Mouse (Mus musculus) gastrocnemius, postnatal 25 days (tissue): Measurements from ENCODE around the gene Rpl3. TPM values are rescaled to one million over a fixed set of nuclear protein-coding genes. Genes with fewer than 3 reads are reported as not detected.

Experiments used
- DNase-seq: peaks from one replicate; pipeline ENCODE4 v3.0.0; 2022
- total RNA-seq, 2 experiments: library from RNA; stranded (reverse); gene quantifications; 1 replicate in 1 of 2; 2 replicates in 1 of 2; pipeline ENCODE4 v1.2.3; 2021

Gene Rpl3
- total RNA-seq, 2 experiments from 2014 or later, result 48.4 to 80.1 TPM

DNA sequence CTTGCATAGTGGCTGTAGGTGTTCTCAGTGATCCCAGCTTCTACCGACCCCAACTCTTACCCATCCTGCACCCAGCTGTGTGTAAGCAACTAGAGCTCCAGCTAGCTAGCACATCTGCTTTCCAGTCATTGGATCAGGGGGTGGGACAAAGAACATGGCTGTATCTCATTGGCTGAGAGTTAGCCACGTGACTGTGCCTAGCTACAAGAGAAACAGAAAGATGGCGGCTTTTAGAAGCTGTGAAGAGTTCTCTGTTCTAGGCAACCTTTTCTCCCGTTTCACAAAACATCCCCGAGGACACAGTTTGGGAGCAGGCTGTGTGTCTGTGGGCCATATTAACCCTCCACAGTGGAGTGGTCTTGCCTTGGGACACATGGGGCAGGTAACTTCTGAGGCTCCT lies 23.6 kb upstream of the Rpl3 start:
- no peak for DNase-seq

DNA sequence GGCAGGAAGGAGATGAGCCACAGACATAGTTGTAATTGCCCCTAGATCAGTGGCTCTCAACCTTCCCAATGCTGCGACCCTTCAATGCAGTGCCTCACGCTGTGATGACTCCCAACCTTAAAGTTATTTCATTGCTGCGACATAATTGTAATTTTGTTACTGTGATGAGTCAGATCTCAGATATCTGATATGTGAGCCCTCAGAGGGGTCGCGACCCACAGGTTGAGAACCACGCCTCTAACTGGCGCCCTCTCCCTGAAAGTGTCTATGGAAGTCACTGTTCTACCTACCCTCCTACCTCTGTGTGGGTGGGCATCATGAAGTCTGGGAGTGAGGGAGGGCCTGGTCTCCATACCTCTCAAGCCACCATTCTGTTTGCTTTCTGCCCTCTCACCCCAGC lies 22.7 kb upstream of the Rpl3 start:
- DNase-seq, result no peak

DNA sequence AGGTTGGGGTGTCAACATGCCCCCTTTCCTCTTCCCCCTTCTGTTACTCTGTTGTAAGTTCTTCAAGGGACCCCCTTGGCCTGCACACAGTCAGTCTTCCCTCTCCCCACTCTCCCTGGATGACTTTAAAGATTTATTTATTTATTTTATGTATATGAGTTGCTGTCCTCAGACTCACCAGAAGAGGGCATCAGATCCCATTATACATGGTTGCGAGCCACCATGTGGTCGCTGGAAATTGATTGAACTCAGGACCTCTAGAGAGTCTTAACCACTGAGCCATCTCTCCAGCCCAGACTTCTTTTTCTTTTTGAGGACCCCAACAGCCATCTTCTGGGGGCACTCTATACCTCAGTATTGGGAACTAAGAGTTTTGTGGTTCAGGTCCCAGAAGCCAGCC lies 20.8 kb upstream of the Rpl3 start:
- DNase-seq, result no peak

DNA sequence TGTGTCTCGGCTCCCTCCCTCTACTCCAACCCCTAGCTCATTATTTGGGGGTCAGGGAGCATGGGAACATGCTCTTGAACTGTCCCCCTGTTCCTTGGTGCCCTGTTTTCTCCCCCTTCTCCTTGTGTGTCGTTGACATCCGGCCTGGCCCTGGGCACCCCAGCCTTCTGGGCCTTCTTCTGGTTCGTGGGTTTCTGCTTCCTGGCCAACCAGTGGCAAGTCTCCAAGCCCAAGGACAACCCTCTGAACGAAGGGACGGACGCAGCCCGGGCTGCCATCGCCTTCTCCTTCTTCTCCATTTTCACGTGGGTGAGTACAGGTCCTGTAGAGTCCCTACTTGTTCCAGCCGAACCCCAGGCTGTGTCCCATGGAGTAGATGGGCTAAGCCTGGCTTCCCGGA lies 19.8 kb upstream of the Rpl3 start:
- DNase-seq, result no peak

DNA sequence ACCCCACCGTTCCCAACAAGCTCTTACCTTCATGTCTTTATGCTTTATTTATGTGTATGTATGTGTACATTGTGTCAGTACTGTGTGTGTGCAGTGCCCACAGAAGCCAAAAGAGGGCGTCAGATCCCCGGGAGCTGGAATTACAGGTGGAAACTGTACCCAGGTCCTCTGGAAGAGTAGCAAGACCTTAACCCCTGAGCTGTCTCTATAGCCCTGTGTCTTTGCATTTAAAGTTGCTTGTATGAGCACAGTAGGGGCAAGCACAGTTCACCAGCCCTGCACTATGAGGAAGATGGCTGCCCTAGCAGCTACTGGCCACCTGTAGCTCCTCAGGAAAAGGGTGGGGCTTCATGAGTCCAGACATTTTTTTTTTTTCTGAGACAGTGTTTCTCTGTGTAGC lies 15.9 kb upstream of the Rpl3 start:
- no peak for DNase-seq

DNA sequence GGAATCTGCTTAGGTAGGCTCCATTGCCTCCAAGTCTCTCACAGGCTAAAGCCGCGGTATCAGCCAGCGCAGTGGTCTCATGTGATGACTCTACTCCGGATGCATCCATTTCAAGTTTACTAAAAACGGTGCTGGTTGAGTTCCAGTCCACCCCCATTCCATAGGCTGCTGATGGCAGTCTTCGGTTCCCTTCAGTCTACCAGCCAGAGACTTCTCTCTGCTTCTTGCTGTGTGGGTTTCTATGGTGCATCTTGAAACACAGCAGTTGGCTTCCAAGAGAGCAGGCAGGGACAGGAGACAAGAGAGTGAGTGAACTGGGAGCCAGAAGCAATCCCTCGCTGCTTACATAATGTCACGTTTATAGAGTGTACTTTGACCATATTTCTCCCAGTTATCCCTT lies 15.5 kb upstream of the Rpl3 start:
- no peak for DNase-seq

DNA sequence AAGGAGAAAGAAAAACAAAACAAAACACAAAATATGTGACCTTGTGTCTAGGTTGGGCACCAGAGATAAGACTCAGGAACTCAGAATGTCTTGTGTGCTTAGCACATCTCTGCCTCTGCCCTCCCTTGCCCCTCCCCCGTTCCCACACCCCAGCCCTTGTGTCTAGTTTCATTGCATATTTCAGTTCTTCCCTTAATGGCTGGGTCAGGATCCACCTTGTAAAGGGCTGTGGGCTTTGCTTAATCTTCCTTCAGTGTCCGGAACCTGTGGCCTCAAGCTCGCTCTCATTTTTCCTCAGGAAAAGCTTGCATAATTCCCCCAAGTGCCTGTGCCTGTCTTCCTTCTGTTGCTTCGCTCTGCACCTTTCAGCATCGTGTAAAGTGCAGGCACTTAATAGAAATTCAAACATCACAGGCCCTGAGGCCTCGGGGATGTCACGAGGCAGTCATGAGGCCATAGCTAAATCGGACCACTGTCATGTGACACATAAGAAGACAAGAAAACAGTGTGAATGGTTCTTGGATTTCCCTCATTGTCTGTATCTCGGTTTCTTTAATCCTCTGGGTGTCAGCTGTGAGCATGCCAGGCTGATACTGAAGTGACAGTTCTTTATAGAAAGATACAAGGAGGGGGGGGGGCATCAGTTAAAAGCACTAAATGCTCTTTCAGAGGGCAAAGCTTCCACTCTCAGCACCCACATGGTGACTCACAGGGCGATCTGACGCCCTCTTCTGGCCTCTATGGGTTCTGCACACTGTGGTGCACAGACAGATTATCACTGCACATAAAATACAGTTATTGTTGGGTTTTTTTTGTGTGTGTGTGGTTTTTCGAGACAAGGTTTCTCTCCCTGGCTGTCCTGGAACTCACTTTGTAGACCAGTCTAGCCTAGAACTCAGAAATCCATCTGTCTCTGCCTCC lies 14.1 kb upstream of the Rpl3 start:
- no peak for DNase-seq

DNA sequence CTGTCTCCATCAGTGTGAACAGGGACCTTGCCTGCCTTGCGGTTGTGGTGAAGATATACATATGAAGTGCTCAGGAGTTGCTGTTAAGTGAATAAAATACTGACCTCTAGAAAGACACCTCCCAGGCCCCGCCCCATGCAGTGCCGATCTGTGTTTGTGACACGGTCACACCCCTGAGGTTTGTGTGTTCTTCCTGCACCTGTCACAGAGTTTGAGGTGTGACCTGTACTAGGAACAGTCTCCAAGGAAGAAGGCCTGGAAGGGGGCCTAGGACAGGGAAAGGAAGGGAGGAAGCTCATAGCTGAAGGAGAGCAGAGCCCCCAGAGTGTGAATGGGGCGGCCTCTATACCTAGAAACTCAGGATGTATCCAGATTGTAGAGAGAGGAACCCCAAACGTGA lies 10.8 kb upstream of the Rpl3 start:
- no peak for DNase-seq

DNA sequence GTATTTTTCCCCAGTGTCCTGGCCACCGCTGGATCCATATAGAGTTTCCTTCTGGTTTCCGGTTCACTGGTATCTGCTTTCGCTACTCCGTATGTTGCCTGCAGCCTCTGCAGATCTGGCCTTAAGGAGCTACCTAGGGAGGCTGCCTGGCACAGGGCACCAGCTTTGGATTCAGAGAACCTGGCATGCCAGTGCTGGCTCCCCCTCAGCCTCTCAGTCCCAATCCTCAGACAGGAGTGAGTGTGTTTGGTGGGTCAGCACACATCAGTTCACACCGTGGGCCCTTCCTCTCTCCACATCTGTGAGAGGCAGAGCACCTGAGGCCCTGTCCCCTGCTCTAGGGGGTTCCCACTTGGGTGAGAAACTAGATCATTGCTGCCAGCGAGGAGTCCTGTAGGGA lies 9.8 kb upstream of the Rpl3 start:
- DNase-seq, result no peak

DNA sequence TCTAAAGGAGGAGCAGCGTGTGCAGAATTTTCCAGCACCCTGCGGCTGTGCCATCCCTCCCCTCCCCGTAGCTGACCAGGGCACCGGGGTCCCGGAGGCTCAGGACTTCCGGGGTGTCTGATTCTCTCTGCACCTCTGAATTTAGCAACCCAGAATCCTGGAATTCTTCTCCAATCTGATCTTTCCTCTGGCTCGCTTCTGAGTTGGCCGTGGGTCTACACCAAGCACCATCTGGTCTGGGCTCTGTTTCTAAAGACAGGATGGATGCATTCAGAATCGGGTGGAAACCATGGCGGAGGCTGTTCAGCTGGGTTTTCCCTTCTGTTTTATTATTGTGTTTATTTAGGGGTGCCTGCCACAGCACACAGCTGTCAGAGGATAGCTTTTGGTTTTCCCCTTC lies 9.2 kb upstream of the Rpl3 start:
- no peak for DNase-seq

DNA sequence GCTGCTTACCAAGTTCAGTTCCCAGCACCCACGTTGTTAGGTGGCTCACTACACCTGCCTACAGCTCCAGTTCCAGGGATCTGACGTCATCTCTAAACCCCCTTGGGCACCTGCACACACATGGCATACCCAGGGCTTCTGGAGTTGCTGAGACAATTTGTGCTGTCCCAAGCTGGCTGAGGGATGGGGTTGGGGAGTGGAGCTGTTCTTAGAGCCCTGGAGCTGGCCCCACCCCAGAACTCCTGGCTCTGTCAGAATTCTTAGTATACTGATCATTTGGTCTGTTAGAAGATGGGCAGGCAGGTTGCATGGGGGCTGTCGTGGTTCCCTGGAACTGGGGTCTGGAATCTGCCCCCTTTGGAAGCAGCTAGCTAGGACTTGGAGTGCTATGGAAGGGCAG lies 8.5 kb upstream of the Rpl3 start:
- no peak for DNase-seq

DNA sequence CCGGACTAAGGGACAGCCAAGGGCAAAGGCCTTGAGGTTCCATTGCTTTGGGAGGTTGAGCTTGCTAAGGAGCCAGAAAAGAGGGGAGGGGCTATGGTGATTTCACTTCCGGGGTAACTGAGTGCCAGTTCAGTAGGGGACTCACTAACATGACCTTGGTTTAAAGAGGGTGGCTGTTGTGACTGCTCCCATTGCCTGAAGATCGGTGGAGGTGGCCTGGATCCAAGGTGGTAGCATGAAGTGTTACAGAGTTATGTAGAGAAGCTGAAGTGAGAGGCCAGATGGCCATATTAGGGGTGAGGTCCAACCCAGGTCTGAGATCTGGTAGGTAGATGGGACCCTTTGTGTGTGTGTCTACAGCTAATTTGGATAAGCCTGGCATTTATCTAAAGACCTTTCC lies 7.8 kb upstream of the Rpl3 start:
- no peak for DNase-seq

DNA sequence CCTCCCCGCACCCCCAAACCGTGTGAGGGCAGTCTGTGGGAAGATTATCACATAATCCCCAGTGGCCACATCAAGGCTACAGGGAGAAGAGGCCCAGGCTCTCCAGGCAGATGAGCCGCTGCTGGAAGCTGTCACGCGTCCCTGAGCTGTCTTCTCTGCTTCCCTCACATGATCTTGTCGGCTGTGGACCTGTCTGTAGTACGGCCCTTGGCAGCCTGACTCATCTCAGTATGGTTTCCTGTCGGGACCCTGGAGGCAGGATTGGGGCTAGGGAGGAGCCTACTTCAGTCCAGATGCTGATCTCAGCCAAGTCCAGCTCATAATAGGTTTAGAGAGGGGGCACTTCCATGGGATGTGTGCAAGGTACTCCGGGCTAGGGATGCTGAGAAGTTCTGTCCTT lies 7.1 kb upstream of the Rpl3 start:
- DNase-seq, result no peak

DNA sequence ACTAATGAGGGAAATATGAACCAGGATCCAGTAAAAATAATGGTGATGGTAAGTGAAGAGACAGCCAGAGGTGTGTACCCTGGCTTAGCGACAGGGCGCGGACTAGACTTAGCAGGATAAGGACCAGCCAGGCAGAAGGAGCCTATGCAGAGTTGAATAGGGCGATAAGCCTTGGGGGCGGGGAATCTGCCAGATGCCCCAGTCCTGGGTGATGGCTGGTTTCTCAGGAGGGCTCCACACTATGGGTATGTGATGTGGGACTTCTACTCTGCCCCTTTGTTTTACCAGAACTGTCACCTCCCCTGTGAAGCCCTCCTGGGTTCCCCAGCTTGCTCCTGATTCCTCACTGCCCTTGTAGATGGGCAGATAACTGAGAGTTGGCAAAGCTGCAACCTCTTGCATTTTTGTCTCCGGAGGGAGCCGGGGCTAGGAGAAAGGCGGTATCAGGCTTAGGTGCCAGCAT lies 6.4 kb upstream of the Rpl3 start:
- DNase-seq, result no peak

DNA sequence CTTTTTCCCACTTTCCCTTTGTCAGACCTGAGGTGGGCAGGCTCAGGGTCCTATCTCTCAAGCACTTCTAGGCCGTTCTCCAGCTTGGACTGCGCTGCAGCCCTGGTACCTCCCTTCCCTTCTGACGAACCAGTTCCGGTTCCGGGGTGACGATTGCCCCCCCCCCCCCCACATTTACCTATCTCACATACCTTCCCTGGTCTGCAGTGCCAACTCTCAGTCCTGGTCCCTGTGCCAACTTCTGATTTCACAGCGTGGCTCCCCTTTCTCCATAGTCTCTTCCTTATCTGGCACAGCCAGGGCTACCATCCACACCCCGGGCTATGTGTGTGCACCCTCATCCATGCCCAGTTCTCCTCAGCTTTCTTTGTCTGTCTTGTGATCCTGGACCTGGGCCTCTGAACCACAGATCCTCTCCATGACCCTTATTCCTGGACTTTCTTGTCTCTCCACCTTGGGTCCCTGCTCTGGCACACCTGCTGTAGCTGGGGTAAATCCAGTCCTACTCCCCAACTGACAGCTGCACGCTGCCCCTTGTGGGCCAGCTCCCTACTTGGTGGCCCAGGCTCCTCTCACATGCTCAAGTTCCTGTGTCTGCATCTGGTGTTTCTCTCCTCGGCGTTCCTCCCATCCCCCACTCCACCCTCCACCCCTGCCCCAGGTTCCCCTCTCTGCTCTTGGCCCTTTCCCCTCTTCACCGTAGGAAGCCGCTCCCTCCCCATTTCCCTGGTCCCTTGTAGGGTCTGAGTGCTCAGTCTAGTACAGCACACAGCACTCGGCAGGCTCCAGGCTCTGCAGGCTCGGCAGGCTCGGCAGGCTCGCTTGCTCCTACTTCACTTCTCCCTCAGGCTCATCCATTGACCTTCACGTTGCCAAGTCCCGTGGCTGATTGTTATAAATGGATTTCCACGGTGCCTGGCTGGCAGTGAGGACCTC lies 5.5 kb upstream of the Rpl3 start:
- peak; percentile 29 for DNase-seq

DNA sequence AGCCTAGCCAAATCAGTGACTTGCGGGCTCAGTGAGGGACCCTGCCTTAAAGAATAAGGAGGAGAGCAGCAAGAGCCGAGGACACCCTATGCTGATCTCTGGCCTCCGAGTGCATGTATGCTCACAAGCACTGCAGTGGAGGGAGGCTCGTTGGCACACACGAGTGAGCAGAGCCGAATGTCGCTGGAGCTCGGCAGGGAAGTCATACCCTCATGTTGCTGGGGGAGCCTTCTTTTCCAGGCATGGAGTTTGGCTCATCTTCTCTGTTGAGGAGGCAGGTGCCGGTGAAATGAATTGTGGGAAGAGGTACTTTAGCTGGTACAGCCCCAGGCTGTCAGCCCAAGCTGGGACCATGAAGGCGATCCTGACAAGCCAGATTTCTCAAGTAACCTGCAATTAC lies 4.7 kb upstream of the Rpl3 start:
- DNase-seq, result no peak

DNA sequence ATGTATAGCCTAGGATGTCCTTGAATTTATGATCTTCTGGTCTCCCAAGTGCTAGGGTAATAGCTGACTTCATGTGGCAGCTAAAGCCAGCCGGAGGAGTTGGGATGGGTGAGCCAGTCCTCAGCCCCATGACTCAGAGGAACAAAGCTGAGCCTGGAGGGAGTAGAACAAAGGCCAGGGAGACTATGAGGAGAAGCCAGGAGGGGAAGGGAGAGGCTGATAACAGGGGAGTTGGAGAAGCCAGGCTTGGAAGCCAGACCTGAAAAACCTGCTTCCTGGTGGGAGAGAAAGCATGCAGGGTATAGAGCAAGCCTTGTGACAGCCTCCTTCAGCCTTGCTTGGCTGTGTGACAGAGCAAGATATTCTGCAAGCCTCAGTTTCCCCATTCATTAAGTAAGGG lies 3.9 kb upstream of the Rpl3 start:
- DNase-seq, result no peak

DNA sequence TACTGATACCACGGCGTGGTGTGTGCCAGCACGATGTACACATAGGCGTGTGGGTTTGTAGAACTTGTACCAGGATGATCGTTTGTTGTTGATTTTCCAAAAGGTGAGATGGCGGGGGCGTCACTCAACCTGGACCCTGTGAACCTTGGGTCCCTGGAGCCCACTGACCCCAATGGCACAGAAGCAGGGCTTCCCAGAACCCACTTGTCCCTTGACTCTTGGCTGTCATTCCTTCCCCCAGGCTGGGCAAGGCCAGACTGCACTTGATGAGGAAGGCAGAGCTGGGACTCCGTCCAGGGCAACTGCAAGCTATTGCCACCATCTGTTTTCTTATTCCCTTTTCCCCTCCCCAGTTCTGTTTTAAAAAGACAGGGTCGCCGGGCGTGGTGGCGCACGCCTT lies 2.5 kb upstream of the Rpl3 start:
- DNase-seq, result no peak

DNA sequence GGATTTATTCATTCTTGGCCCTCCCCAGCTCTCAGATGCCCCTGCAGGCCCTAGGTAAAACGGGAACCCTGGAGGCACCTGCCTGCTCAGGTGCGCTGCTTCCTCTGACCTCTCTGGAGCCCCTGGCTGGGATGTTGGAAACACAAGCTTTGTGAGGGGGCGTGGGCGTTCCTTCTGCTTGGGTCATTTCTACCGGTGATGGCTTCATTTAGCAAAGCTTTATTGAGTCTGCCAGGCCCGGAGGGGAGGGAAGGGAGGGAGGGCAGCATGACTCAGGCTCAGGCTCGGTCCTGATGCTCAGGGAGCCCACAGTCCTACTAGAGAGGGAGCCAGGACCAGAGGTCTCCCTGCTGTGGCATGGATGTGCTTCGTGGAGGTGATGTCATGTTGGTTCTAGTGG lies 931 bp upstream of the Rpl3 start:
- no peak for DNase-seq

DNA sequence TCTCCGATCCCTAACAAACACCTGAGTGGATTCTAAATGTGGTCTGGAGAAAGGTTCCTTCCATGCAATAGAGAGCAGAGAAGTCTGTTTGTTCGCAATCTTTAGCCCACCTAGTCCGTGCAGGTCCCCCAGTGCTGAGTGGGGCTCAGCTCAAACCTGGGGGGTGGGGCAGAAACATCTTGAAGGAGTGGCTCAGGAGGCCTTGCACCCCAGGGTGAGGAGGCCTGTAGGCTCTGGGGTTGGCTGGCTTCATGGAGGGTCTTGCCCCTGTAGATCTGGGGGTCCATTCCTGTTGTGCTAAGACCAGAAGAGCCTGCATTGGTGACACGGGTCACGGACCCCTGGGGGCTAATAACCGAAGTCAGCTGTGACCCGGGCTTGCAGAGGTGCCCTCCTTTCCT lies 373 bp upstream of the Rpl3 start:
- DNase-seq, result no peak

DNA sequence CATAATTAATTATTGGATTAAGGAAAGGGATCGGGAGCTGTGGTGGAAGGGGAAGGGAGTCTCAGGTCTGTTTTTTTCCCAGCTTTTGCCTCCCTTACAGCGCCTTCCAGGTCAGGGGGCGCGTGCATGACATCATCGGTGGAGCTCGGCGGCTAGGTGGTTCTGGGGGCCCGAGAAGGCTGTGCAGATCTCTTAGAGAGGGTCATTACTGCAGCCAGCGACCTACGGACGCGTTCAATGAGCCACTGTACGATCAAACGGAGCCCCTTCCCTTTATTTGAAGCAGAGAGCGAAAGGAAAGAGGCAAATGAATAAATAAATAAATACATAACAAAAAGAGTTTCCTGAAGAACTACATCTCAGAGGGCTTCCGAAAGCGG lies 937 bp downstream of the Rpl3 start:
- DNase-seq, result no peak

DNA sequence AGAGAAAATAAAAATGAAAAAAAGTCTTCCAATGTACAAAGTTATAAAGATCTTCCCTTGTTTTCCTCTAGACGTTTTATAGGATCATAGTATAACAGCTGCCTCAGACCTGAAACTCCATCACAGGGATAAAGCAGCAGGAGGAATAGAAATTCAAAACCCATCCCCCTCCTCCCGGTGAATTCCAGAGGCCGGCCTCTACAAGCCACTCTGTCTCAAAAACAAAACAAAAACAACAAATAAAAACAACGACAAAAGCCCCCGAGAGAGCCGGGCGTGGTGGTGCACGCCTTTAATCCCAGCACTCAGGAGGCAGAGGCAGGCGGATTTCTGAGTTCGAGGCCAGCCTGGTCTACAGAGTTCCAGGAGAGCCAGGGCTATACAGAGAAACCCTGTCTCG lies 1.5 kb downstream of the Rpl3 start:
- DNase-seq, result no peak

DNA sequence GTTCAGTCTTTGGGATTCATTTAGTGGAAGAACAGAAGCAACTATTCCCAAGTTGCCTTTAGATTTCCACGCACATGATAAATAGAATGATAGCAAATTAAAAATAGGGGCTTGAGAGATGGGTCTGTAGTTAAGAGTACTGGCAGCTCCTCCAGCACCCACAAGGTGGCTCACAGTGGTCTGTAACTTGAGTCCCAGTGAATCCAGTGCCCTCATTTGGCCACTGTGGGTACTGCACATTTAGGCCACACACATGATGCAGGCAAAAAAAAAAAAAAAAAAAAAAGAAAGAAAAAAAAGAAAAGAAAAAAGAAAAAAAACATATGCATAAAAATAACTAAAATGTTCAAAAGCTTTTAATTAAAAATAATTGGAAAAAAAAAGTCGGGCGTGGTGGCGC lies 3.0 kb downstream of the Rpl3 start:
- DNase-seq, result peak; percentile 77
